Mouse (Mus musculus): ENCODE data around the gene Arl6ip6. TPM values are rescaled to one million over a fixed set of nuclear protein-coding genes. Genes with fewer than 3 reads are reported as not detected.

Gene Arl6ip6
- polyA plus RNA-seq, 1 experiment = 28.7 TPM

GRCm38 (mm10) chr2:53204373-53205274, 13.1 kb downstream of the Arl6ip6 start:
- peak; percentile 73 for DNase-seq (ENCODE audit: low read depth)
- TF ChIP-seq POLR2A (IDR thresholded peaks at IDR 0.05; ENCODE audit: borderline replicate concordance, extremely low read depth, insufficient read depth, insufficient read length, poor library complexity, severe bottlenecking) (no peak), CTCF (IDR thresholded peaks at IDR 0.05; ENCODE audit: borderline replicate concordance, extremely low read depth, insufficient read depth, insufficient read length) (peak; percentile 28; the same call in 1 of the 2 replicates)

- DNase-seq (ENCODE audit: low read depth) = peak; percentile 9
- TF ChIP-seq CTCF (IDR thresholded peaks at IDR 0.05; ENCODE audit: borderline replicate concordance, extremely low read depth, insufficient read depth, insufficient read length) (no peak), POLR2A (IDR thresholded peaks at IDR 0.05; ENCODE audit: borderline replicate concordance, extremely low read depth, insufficient read depth, insufficient read length, poor library complexity, severe bottlenecking) (no peak)
Measured at GRCm38 (mm10) chr2:53206749-53207148, 15.2 kb downstream of the Arl6ip6 start.

GRCm38 (mm10) chr2:53213493-53213892, 22.0 kb downstream of the Arl6ip6 start:
- no peak for DNase-seq (ENCODE audit: low read depth)
- no peak for TF ChIP-seq POLR2A (IDR thresholded peaks at IDR 0.05; ENCODE audit: borderline replicate concordance, extremely low read depth, insufficient read depth, insufficient read length, poor library complexity, severe bottlenecking)
- no peak for TF ChIP-seq CTCF (IDR thresholded peaks at IDR 0.05; ENCODE audit: borderline replicate concordance, extremely low read depth, insufficient read depth, insufficient read length)

GRCm38 (mm10) chr2:53222242-53222641, 30.7 kb downstream of the Arl6ip6 start:
- TF ChIP-seq CTCF (IDR thresholded peaks at IDR 0.05; ENCODE audit: borderline replicate concordance, extremely low read depth, insufficient read depth, insufficient read length) (no peak), POLR2A (IDR thresholded peaks at IDR 0.05; ENCODE audit: borderline replicate concordance, extremely low read depth, insufficient read depth, insufficient read length, poor library complexity, severe bottlenecking) (no peak)
- DNase-seq (ENCODE audit: low read depth) = no peak

GRCm38 (mm10) chr2:53256982-53257381, 65.5 kb downstream of the Arl6ip6 start:
- no peak for TF ChIP-seq CTCF (IDR thresholded peaks at IDR 0.05; ENCODE audit: borderline replicate concordance, extremely low read depth, insufficient read depth, insufficient read length)
- TF ChIP-seq POLR2A (IDR thresholded peaks at IDR 0.05; ENCODE audit: borderline replicate concordance, extremely low read depth, insufficient read depth, insufficient read length, poor library complexity, severe bottlenecking) = no peak
- DNase-seq (ENCODE audit: low read depth) = no peak

Other genes starting within 250 kb of the Arl6ip6 start
- 27.0 and 28.6 TPM in 2 replicates for gene Prpf40a, start 442 bp upstream of the Arl6ip6 start, polyA plus RNA-seq (2012; rRNA removed)